Mouse (Mus musculus): ENCODE measurements around the gene Slc13a3.

Slc13a3 gene

DNA sequence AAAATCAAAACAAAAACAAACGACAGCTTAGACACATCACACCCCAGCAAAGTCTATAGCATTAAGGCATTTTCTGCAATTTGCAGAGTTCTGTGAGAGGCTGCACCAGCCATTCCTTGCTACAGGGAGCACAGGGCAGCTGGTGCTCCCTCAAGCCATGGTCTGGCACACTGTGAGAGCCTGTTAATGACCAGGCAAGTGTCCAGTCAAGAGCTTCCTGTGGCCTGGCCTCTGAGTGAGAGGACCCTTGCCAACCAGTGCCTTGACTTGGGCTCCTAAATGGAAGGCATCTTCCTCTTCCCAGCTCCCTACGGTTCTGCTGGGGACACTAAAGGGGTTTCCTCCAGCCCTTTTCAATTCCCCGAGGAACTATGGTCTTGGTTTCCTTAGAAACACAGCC lies 59.1 kb downstream of the Slc13a3 start:
- no peak for DNase-seq (ENCODE audit: low spot score)

DNA sequence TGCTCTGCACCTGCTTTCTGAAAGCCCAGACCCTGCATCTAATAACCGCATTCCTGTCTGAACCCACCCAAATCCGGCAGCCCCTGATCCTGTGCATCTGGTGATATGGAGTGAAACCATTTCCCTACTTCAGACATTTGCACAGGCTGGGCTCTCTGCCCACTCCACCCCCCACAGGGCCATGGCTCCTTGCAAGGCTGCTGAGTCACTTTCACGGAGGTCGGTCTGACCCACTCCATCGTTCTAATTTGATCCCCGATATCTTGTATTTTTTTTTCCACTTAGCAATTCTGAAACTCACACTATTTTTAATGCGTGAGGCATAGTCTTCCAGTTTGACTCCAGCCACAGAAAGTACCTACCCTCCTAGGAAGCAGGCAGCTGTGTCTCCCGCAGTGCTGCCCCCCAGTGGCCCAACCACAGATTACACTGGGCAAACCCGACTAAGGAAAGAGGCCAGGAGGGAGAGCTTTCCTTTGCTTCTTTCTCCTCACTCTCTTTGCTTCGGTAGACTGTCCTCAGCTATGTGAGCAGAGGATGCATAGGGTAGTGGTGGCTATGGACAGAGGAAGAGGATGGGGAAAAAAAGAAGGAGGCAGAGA lies 65.2 kb downstream of the Slc13a3 start:
- peak; percentile 30 for DNase-seq (ENCODE audit: low spot score)

DNA sequence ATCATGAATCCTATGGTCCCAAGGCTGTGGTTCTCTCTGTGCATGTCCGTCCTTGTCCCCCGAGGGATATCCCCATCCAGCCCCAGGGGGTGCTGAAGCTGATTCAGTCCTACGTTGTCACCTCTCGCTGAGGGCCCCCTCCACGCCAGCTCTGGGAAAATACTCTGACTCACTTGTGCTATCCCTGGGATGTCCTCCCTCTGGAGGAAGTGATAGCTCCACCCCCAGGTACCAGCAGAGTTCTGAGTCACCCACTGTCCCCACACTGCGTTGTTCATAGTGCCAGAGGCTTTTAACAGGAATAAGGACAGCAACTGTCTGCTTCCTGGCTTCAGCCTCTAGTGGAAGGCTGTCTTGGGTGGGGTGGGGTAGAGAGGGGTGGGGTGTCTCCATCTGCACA lies 67.7 kb downstream of the Slc13a3 start:
- DNase-seq (ENCODE audit: low spot score), result no peak

DNA sequence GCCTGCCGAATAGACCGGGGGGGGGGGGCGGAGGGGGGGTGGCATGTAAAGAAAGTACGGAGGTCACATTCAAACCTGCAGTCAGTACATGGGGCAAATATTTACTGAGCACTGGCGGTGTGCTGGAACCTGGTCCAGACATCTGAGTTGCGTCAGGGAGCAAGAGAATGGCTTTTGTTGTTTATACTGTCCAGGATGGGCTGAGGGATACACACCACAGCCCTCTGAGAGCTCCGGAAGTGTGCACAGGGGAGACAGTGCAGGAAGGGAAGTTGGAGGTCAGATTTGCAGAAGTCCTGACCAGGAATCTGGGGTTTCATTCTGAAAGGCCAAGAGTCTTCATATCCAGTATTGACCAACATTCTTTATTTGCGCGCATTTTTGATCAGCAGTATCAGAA lies 68.1 kb downstream of the Slc13a3 start:
- DNase-seq (ENCODE audit: low spot score), result no peak

DNA sequence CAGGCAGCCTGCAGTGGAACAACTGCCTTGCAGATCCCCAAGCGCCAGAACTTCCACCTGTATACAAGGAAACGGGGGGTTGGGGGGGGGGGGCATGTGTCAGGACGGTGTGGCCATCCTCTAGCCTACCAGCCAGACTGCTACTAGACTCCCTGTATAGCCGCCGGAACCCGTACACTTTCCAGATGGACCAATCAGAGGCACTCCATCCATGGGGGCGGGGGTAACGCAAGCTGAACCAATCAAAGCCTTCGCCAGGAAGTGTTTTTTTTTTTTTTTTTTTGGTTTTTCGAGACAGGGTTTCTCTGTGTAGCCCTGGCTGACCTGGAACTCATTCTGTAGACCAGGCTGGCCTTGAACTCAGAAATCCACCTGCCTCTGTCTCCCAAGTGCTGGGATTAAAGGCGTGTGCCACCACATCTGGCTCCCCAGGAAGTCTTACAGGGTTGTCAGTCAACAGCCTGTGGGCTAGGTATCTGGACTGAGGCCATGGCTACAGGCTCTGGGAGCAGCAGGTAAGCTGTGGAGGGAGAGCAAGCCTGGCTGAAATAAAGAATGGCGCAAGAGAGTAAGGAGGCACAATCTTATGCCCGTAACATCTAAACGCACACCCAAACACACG lies 74.8 kb downstream of the Slc13a3 start:
- no peak for DNase-seq (ENCODE audit: low spot score)

DNA sequence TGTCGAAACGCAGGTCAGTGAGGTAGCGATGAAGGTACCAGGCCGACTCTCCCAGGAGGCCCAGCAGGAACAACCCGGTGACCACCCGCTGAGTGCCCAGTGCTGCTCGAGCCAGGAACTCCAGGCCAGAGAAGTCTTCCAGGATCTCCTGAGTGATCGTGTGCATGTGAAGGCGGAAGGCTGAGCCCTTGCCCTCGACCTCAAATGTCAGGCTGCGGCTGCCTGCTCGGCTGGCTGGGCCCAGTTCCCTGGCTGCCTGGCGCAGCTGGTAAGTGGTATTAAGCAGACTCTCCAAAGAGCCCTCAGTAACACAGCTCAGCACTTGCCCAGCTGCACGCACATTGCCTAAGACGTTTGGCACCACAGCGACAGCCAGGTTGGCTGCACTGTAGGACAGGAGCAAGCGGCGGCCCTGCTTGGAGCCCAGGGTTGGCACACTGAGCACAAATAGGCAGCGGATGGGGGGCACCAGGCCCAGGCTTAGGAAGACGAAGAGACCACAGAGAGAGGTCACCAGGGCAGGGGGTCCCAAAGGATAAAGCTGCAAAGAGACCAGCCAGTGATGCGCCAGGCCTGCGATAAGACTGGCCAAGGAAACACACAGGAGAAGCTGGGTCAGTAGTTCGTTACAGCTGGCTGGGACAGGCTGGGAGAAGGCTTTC lies 75.4 kb downstream of the Slc13a3 start:
- DNase-seq (ENCODE audit: low spot score), result no peak

DNA sequence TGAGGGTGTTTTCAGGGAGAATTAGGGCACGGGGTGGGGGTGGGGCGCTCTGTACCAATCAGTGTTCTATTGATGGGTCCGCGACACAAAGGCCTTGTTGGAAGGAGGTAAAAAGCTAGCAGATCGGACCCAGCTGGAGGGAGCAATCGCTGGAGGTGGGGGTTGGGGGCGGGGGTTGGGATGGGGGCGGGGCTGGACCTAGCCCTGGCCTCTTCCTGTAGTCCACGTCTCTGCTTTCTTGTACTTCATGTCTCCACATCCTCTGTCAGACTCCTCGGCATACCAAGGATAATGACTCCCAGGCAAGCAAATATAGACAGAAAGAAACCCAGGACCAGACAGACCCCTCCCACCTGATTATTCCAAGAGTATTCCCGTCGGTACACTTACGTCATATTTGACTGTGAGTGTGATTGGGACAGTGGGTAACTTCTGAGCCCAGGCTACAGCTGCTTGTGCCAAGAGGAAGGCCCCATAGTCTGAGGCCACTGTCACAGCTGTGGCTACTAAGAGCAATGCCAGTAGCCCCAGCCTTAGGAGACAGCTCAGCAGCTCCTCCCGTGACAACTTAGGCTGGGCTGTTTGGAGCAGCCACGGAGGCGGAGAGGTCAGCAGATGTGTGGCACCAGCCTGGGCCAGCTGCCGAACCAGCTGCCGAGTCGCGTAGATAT lies 76.1 kb downstream of the Slc13a3 start:
- no peak for DNase-seq (ENCODE audit: low spot score)

DNA sequence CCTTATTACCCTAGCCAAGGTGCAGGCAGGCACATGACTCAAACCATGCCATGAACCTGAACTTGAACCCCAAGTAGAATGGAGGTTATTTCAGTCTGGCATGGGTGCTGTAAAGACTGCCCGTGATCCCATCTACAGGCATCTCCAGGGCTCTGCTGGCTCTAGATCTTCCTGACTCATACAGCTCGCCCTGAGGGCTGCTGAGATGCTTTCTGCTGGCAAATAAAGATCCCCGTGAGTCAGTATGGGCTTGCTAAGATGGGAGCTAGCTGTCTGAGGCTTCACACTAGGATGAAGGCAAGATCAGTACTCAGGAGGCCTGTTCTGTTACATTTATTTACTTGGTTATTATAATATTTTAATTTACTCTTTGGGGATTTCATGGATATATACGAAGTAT lies 80.9 kb downstream of the Slc13a3 start:
- no peak for DNase-seq (ENCODE audit: low spot score)

DNA sequence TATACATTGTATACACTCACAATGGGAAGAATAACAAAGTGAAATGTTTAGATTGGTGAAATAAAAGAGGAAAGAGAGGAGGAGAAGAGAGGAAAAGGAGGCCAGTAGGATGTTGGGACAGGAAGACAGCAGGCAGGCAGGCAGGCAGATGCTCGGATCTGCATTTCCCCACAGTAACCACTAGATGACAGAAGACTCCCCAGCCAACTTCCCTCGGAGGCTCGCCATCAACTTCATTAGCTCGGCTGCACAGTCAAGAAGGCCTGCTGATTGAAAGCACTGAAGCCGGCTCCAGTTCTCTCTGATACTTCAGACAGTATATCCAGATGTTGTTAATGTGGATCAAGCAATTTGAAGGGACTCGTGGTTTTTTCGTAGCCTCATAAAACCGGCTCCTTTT lies 81.5 kb downstream of the Slc13a3 start:
- no peak for DNase-seq (ENCODE audit: low spot score)

DNA sequence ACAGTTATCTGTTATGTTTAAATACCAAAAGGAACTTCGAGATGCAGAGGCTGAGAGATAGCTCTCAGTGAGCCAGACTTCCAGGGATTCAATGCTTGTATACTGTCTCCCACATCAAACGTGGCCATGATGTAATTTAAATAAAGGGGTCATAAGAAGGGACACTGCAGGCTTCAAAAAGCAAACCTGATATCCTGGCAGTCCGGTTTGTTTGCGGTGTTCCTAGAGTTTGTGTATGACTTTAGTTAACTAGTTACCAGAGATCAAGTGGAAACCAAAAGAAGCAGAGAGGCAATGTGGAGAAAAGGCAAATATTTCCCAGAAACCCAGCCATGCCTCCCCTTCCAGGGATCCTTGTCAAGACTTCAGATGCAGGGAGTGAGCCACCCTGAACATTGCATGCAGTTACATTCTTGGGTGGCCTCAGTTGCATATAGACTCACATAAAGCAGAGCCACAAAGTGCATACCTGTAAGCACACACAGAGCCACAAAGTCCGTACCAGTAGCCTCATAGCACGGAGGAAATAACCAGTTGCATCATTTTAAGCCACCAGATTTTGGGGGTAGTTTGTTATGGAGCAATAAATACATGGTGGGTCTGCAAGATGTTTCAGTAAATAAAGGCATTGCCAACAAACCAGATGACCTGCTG lies 83.6 kb downstream of the Slc13a3 start:
- DNase-seq (ENCODE audit: low spot score), result no peak

DNA sequence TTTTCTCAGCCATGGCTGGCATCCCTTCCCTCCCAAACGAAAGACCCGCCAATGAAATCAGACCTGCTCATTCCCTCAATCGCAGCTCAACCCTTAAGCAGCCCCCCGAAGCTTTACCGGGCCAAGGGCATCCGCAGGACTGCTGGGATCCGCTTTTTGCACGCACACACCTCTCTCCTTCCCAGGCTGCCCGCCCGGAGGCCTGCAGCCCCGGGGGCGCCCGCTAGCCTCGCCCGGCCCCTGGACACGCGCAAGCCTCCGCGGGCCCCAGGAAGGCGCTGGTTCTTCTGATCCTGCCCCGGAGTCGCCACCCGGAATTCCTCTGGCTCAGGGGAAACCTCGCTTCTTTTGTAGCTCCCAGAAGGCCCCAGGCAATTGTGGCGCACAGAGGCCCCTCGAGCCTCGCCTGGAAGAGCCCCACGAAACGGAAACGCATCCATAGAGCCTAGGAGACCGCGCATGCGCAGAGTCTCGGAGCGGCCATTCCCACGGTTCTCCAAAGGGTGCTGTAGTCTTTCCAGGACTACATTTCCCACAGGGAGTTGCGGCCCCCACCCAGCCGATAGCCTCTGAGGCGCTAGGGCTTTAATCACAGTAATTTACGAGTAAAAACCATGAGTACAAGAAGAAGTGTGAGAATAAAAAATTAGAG lies 85.1 kb downstream of the Slc13a3 start, which contains the start of gene Zfp334:
TSS of gene Zfp334 (minus strand) at position 416 of the 652 bp plus-strand sequence.
- DNase-seq (ENCODE audit: low spot score), result no peak

DNA sequence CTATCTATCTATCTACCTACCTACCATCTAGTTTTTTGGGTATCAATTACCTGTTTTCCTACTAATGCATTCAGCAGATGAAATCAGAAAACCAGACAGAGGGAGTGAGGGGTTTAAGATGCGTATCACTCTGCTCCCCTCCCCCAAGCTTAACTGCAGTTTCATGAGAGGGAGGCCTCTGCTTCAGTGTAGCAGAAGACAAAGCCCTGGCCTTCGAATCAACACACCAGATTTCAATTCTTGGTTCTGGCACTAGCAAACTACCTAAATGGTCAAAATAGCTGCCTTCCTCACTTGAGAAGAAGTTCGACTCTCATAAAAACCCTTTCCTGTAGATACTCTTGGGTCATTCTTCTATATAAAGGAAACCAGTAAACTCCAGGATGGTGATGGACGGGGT lies 85.7 kb downstream of the Slc13a3 start:
- DNase-seq (ENCODE audit: low spot score), result no peak

DNA sequence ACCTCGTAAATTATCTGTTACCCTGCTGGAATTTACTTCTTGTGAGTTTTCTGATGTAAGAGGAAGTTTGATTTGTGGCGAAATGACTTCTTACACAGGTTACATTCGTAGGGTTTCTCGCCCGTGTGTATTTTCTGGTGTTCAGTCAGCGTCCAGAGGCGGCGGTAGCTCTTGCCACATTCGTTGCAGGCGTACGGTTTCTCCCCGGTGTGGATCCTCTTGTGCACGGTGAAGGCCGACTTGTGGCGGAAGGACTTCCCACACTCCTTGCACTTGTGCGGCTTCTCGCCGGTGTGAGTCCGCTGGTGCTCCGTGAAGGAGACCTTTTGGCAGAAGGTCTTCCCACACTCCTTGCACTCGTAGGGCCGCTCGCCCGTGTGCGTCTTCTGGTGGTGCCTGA lies 93.0 kb downstream of the Slc13a3 start:
- no peak for DNase-seq (ENCODE audit: low spot score)

DNA sequence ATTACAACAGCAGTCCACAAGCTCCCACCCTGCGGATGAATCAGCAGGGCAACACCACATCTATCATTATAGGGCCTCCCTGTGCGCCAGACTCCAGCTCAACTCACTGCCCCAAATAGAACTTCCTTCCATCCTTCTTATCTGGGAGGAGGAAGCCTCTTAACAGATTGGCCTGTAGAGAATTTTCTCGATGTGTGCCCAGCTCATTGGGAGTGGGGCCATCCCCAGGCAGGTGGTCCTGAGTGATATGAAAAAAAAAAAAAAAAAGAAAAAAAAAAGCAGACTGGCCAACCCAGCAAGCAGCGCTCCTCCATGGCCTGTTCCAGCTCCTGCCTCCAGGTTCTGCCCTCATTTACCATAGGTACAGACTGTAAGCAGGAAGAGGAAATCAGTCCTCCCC lies 97.0 kb downstream of the Slc13a3 start:
- DNase-seq (ENCODE audit: low spot score), result no peak

DNA sequence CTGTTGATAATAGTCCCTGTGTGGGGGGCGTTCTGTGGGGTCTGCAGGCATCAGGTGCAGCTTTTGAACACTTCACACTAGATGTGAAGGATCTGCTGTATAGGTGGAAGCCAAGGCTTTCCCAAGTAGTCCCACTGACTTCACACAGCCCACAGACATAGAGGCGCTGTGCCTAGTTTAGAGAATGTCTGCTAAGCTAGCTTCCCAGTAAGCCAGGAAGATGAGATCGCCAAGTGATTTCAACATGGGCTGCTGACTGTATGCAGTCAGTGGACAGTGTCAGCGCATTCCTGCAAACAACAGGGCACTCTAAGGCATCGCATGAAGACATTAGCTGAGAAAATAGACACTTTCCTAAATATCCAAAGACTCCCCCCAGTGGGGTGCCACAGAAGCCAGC lies 97.6 kb downstream of the Slc13a3 start:
- no peak for DNase-seq (ENCODE audit: low spot score)

DNA sequence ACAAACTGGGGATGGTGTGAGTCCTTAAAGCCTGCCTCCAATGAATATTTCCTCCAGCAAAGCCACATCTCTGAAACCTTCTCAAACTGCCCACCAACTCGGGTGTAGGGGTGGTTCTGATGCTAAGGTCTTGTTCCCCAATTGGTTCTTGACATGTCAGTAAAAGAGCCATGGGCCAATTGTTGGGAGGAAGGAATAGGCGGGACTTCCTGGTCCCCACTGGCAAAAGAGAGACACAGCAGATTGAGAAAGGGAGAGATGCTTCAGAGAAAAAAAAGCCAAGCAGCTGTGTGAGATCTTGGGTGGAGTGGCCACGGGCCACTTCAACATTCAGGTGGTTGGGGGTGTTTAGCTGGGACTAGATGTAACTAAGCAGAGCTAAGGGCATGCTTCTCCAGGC lies 102.0 kb downstream of the Slc13a3 start:
- DNase-seq (ENCODE audit: low spot score), result no peak

DNA sequence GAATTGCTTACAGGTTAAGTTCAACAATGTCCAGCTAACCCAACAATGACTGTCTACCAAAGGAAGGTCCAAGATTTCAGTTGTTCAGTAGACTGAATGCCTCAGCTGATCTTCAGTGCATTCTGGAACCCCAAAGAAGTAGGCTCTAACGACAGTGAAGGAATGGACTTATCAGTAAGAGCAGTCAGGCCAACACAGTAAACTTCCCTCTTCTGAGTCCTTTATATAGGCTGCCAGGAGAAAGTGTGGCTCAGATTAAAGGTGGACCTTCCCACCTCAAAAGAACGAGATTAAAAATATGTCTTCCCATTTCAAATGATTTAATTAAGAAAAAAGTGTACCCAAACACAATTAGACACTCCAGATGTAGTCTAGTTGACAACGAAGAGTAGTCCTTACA lies 102.7 kb downstream of the Slc13a3 start:
- no peak for DNase-seq (ENCODE audit: low spot score)

DNA sequence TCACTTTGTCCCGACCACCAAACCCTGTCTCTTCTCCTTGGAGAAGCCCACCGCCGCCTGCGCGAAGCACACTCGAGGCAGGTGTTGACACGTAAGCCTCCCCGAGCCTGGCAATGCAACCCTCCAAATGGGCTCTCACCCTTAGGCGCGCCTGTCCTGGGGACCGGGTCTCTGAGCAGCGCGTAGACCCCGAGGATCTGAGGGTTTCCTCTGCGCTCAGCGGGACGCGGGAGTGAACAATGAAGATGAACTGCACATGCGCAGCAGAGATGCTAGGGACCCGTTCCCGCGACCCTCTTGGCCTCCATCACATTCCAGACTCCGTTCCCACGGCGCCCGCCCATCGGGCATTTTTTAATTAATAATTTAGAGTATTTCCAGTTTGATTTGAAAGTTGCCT lies 104.5 kb downstream of the Slc13a3 start, which contains the start of gene Zfp663:
TSS of gene Zfp663 (minus strand) at position 234 of the 400 bp plus-strand sequence.
- DNase-seq (ENCODE audit: low spot score), result no peak

DNA sequence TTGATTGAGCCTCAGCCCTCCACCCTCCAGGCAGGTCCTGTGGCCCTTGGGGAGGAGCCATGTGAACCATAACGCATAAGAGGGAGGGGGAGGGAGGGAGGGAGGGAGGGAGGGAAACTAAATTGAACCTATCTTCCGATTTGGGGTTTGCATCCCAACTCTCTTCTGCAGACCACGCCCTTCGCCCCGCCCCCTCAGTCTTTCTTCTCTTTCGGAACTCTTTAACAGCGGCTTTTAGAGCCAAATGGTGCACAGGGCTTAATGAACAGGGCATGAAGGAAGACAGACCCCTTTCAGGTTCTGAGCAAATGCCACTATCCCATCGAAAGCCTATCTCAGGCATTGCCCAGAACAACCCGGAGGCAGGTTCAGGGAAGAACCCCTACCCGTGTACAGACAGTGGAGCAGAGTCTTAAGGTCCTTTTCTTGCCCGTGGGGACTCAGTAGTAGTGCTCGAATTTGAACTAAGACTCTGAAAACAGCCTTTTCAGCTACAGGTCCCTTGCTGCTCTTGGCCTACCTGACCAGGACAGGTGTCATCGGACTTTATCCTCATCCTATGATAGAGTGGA lies 105.1 kb downstream of the Slc13a3 start:
- no peak for DNase-seq (ENCODE audit: low spot score)

DNA sequence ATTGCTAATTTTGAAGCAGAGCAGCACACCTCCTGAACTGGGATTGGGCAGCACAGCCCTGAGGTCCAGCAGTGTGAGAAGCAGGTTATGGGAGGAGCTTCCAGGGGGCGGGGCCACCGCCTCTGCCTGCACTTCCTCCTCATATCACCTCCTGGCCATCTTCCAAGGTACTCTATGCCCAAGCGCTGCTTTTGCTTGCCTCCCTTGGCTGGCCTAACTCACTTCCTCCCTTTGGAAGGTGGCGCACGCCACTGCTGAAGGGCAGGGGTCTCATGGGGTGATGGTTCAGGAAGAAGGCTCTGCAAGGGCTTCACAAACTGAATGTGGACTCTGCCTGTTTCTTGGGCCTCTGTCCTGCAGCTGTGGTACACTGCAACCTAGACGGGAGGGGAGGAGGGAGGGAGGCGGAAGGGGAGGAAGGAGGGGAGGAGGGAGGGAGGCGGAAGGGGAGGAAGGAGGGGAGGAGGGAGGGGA lies 105.9 kb downstream of the Slc13a3 start:
- no peak for DNase-seq (ENCODE audit: low spot score)

DNA sequence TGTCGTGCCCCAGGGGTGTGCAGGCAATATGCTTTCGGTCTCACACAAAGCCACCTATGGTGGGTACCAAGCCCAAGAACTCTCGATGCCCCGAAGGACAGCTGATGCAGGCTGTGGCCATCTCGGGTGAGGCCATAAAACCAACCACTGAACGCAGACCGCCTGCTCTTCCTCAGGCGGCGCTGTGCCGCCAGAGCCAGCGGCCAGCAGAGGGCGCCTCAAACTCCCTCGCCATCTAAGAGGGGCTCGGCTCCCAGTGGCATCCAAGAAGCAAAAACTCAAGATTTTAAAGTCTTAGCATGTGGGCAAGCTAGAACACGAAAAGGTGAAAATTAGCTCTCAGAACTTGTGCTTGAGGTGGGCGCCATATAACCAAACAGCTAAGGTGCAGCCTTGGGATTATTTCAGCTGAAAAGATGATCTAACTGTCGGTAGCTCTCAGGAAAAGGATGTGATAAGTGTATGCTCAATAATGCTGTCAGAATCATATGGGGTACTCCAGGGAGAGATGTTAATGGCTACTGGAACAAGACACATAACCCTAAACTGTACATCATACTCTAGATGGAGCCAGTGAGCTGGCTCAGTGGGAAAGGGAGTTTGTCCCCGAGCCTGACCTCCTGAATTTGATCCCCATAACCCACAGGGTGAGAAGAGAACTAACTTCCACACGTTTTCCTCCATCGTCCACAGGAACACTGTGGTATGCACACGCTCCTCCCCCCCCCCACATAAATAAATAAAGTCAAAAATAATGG lies 108.5 kb downstream of the Slc13a3 start:
- no peak for DNase-seq (ENCODE audit: low spot score)

Data from spleen, adult 12 weeks (tissue).